Mouse (Mus musculus) heart, adult 2 months (tissue): ENCODE results near the gene Tcl1b5.
"Not testable (repeated sequence)": the region's sequence is repeated elsewhere in the genome, so short reads cannot be mapped to it uniquely, and the experiment has no call there.

Experiments
- CTCF ChIP-seq: fragments of 200-600 bp; IDR thresholded peaks from 2 replicates; pipeline ENCODE4 v1.8.1; 2022; ENCODE audit warnings: antibody characterized with exemption, mild to moderate bottlenecking, moderate library complexity
- EP300 ChIP-seq: fragments of 200-500 bp; IDR thresholded peaks from 2 replicates; pipeline ENCODE4 v1.6.1; 2011; ENCODE audit warnings: low read depth, low read length, control low read depth; ENCODE audit not compliant: insufficient read depth
- POLR2A ChIP-seq: fragments of 200-500 bp; IDR thresholded peaks from 2 replicates; pipeline ENCODE4 v1.6.1; 2011; ENCODE audit warnings: mild to moderate bottlenecking, low read depth, low read length, control low read depth; ENCODE audit not compliant: insufficient read depth

GRCm38 (mm10) chr12:105176044-105176443 is at the start of gene Tcl1b5:
- not testable (repeated sequence) for TF ChIP-seq CTCF, EP300, POLR2A
